Comparison of ENCODE assay signal across 8 mouse cellular contexts in the genomic region with DNA sequence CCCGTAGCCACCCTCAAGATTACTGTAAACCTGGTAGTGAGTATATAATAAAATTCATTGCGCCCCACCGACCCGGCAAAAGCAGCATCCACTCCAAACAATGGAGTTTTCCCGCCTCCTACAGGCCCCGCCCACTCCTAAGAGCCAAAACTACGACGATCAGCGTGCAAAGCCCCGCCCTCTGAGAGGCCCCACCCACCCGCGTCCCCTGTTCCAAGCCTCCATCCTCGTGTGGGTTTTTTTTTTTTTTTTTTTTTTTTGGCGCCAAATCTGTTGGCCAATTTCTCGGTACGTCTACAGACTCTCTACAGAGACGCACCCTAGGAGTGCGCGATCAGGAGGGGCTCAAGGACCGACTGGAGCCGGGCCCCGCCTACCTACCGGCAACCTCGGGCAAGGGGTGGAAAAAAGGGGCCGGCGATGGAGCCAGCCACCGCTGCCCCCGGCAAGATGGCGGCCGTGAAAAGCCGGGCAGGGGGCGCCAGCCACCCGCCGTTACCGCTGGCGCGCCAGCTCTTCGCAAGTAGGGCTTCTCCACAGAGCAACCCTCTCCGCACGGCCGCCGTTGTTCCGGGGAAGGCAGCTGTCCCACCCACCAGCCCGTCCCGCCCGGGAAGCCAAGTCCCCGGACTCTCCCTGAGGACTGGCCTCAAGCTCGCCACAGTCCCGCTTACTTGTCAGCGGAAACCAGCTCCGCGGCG. TPM values are rescaled to one million over a fixed set of nuclear protein-coding genes. Genes with fewer than 3 reads are reported as not detected.
A peak's percentile ranks its signal among the peaks of the same experiment; 100 is the strongest.
DNase-seq lines count a peak whose midpoint lies in the region; ATAC-seq and TF ChIP-seq lines count a peak whose summit lies in the region.

No protein-coding gene starts in this region.

- H3K4me1 ChIP-seq in ES-E14 (ENCODE audit: control insufficient read depth in 2 of 2, insufficient read depth in 2 of 2, low read length in 2 of 2, poor library complexity in 1 of 2) = peaks cover 0 to 2% of the 10 kb centered on the region in 2 experiments; a peak in 1 of 4 replicates
- H3K4me1 ChIP-seq in forebrain, embryonic 12.5 days = peaks cover 21% of the 10 kb centered on the region
- peaks cover 5% of the 10 kb centered on the region; the same call in 1 of the 2 replicates for H3K4me1 ChIP-seq in heart, postnatal 0 days (ENCODE audit: control insufficient read depth, insufficient read depth)
- 0 out of 2 replicates have a peak, but pooled peaks cover 3% of the 10 kb centered on the region for H3K4me1 ChIP-seq in neural tube, embryonic 14.5 days (ENCODE audit: control insufficient read depth, insufficient read depth, low read length)

- H3K27me3 ChIP-seq in forebrain, embryonic 12.5 days = no peaks in the 10 kb centered on the region
- H3K27me3 ChIP-seq in heart, postnatal 0 days (ENCODE audit: control insufficient read depth, insufficient read depth, low read length) = no peaks in the 10 kb centered on the region
- no peaks in the 10 kb centered on the region for H3K27me3 ChIP-seq in neural tube, embryonic 14.5 days (ENCODE audit: control insufficient read depth, insufficient read depth, low read length)

- peak; percentile 94 for DNase-seq in ES-E14 (ENCODE audit: low read depth, low spot score)
- peak; percentile 92 for DNase-seq in c-Kit-positive CD71-positive TER-119-positive erythroid progenitor cells, embryonic 14.5 days (ENCODE audit: low spot score)
- peak; percentile 92 for DNase-seq in heart, postnatal 0 days (ENCODE audit: low spot score)
- peak; percentile 78 to 91 for DNase-seq in kidney, postnatal 36 days
- DNase-seq in lung, adult 18-20 months = peak; percentile 81 to 82
- DNase-seq in testis, postnatal 10 days (ENCODE audit: low spot score) = peak; percentile 93

- peak overlapping the region; percentile 100 for H3K9ac ChIP-seq in ES-E14 (ENCODE audit: insufficient read depth, low read depth, low read length, poor library complexity, severe bottlenecking)
- peak overlapping the region; percentile 87 for H3K9ac ChIP-seq in forebrain, embryonic 12.5 days
- H3K9ac ChIP-seq in heart, postnatal 0 days (replicated peaks; ENCODE audit: low read depth, low read length) = peak overlapping the region; percentile 79
- peak overlapping the region; percentile 72 for H3K9ac ChIP-seq in neural tube, embryonic 14.5 days (replicated peaks; ENCODE audit: low read depth, low read length)

- peak overlapping the region; percentile 93 to 96 for H3K4me3 ChIP-seq in ES-E14 (ENCODE audit: insufficient read depth in 1 of 2, low read depth in 1 of 2, low read length in 2 of 2, poor library complexity in 1 of 2, severe bottlenecking in 1 of 2)
- peak overlapping the region; percentile 98 for H3K4me3 ChIP-seq in forebrain, embryonic 12.5 days (replicated peaks)
- H3K4me3 ChIP-seq in heart, postnatal 0 days (ENCODE audit: low read depth, low read length) = peak overlapping the region; percentile 97
- peak overlapping the region; percentile 83 for H3K4me3 ChIP-seq in neural tube, embryonic 14.5 days (ENCODE audit: low read depth, low read length)

- no peaks in the 10 kb centered on the region for H3K9me3 ChIP-seq in ES-E14 (ENCODE audit: control insufficient read depth, insufficient read depth, low read depth, low read length)
- H3K9me3 ChIP-seq in forebrain, embryonic 12.5 days = no peaks in the 10 kb centered on the region
- no peaks in the 10 kb centered on the region for H3K9me3 ChIP-seq in heart, postnatal 0 days (replicated peaks; ENCODE audit: control insufficient read depth, low read length)
- no peaks in the 10 kb centered on the region for H3K9me3 ChIP-seq in neural tube, embryonic 14.5 days (ENCODE audit: control insufficient read depth, low read length)

- H3K27ac ChIP-seq in ES-E14 (ENCODE audit: insufficient read depth, low read depth, low read length, poor library complexity, severe bottlenecking) = peak overlapping the region; percentile 89
- H3K27ac ChIP-seq in forebrain, embryonic 12.5 days = peak overlapping the region; percentile 95
- peak overlapping the region; percentile 95 for H3K27ac ChIP-seq in heart, postnatal 0 days (ENCODE audit: low read depth)
- peak overlapping the region; percentile 93 for H3K27ac ChIP-seq in neural tube, embryonic 14.5 days (ENCODE audit: low read depth, low read length)

- WGBS in forebrain, embryonic 12.5 days = under 1% methylated on average over 50 of the region's 53 CpGs
- under 1% methylated on average over 39 of the region's 53 CpGs for WGBS in heart, postnatal 0 days
- WGBS in neural tube, embryonic 14.5 days = under 1% methylated on average over 51 of the region's 53 CpGs

- TF ChIP-seq CTCF in heart, postnatal 0 days (IDR thresholded peaks at IDR 0.05; ENCODE audit: low read depth) = no peak

- peak overlapping the region; percentile 72 for H3K4me2 ChIP-seq in forebrain, embryonic 12.5 days
- H3K4me2 ChIP-seq in heart, postnatal 0 days (ENCODE audit: low read depth, low read length) = peak overlapping the region; percentile 93
- peak overlapping the region; percentile 83 for H3K4me2 ChIP-seq in neural tube, embryonic 14.5 days (ENCODE audit: low read depth, low read length)

- no peak for TF ChIP-seq EP300 in heart, postnatal 0 days (IDR thresholded peaks at IDR 0.05; ENCODE audit: low read depth)

- in situ Hi-C loops in ES-E14 (cut with MboI; ENCODE audit: low sequenced_read_pairs in 2 of 2, unreplicated experiment in 2 of 2) = no loop called here

- peak; percentile 86 for ATAC-seq in forebrain, embryonic 12.5 days (ENCODE audit: low FRiP score)
- peak; percentile 83 for ATAC-seq in heart, postnatal 0 days (ENCODE audit: insufficient read depth, low read depth)
- peak; percentile 83 for ATAC-seq in neural tube, embryonic 14.5 days (ENCODE audit: low read depth)

- peaks cover 8% of the 10 kb centered on the region for H3K36me3 ChIP-seq in ES-E14 (ENCODE audit: control insufficient read depth, insufficient read depth, low read length, poor library complexity, severe bottlenecking)
- peaks cover 16% of the 10 kb centered on the region for H3K36me3 ChIP-seq in forebrain, embryonic 12.5 days (replicated peaks)
- H3K36me3 ChIP-seq in heart, postnatal 0 days (replicated peaks; ENCODE audit: control insufficient read depth, insufficient read depth, low read length) = peaks cover 2% of the 10 kb centered on the region
- no peaks in the 10 kb centered on the region for H3K36me3 ChIP-seq in neural tube, embryonic 14.5 days (ENCODE audit: control insufficient read depth, insufficient read depth, low read length)

TF ChIP-seq in ES-E14, 5 proteins besides CTCF, POLR2A, EP300 and RAD21:
- no peak for TF ChIP-seq CHD2 (IDR thresholded peaks at IDR 0.05; ENCODE audit: low read depth, low read length)
- TF ChIP-seq ZNF384 (IDR thresholded peaks at IDR 0.05; ENCODE audit: low read depth, low read length) = peak; percentile 96
- no peak for TF ChIP-seq ZC3H11A (IDR thresholded peaks at IDR 0.05; ENCODE audit: borderline replicate concordance, low read depth, low read length)
- no peak for TF ChIP-seq MAFK (IDR thresholded peaks at IDR 0.05; ENCODE audit: insufficient read depth, low read depth, low read length)
- peak; percentile 39; the same call in 1 of the 2 replicates for TF ChIP-seq HCFC1 (IDR thresholded peaks at IDR 0.05; ENCODE audit: borderline replicate concordance, insufficient read depth, low read length)

RNA-seq across cellular contexts. Expression of a gene that starts 0.9 kb away (rescaled TPM):
- 325 and 342 TPM in 2 replicates for total RNA-seq in ES-E14 (2012; rRNA removed)
- 296 TPM in 2 replicates for polyA plus RNA-seq in forebrain, embryonic 12.5 days (2016; fragmentation: Nextera tagmentation; extraction: Ambion mirVana)
- 28.1 and 29.9 TPM in 2 replicates for total RNA-seq in heart, postnatal 0 days (2014; rRNA removed; ENCODE audit: low replicate concordance)
- 32.1 and 32.2 TPM in 2 replicates for polyA plus RNA-seq in heart, postnatal 0 days (2015; fragmentation: Nextera tagmentation; extraction: Ambion mirVana)
- polyA plus RNA-seq in neural tube, embryonic 14.5 days (2014; fragmentation: Nextera tagmentation; extraction: Ambion mirVana) = 90.6 and 105 TPM in 2 replicates

RNA-seq across cellular contexts. Expression of a gene that starts 24.7 kb away (rescaled TPM):
- total RNA-seq in ES-E14 (2012; rRNA removed) = 197 and 262 TPM in 2 replicates
- polyA plus RNA-seq in forebrain, embryonic 12.5 days (2016; fragmentation: Nextera tagmentation; extraction: Ambion mirVana) = 513 and 521 TPM in 2 replicates
- total RNA-seq in heart, postnatal 0 days (2014; rRNA removed; ENCODE audit: low replicate concordance) = 465 and 479 TPM in 2 replicates
- polyA plus RNA-seq in heart, postnatal 0 days (2015; fragmentation: Nextera tagmentation; extraction: Ambion mirVana) = 533 and 534 TPM in 2 replicates
- 710 and 714 TPM in 2 replicates for polyA plus RNA-seq in neural tube, embryonic 14.5 days (2014; fragmentation: Nextera tagmentation; extraction: Ambion mirVana)

RNA-seq across cellular contexts. Expression of a gene that starts 30.4 kb away (rescaled TPM):
- total RNA-seq in ES-E14 (2012; rRNA removed) = 2.7 and 2.9 TPM in 2 replicates
- polyA plus RNA-seq in forebrain, embryonic 12.5 days (2016; fragmentation: Nextera tagmentation; extraction: Ambion mirVana) = 2.5 and 4.6 TPM in 2 replicates
- 0.08 and 0.57 TPM in 2 replicates for total RNA-seq in heart, postnatal 0 days (2014; rRNA removed; ENCODE audit: low replicate concordance)
- 3.1 and 5.1 TPM in 2 replicates for polyA plus RNA-seq in heart, postnatal 0 days (2015; fragmentation: Nextera tagmentation; extraction: Ambion mirVana)
- 5.7 and 6.0 TPM in 2 replicates for polyA plus RNA-seq in neural tube, embryonic 14.5 days (2014; fragmentation: Nextera tagmentation; extraction: Ambion mirVana)

RNA-seq across cellular contexts. Expression of a gene that starts 58.5 kb away (rescaled TPM):
- total RNA-seq in ES-E14 (2012; rRNA removed) = 444 and 682 TPM in 2 replicates
- polyA plus RNA-seq in forebrain, embryonic 12.5 days (2016; fragmentation: Nextera tagmentation; extraction: Ambion mirVana) = 914 and 930 TPM in 2 replicates
- 317 and 334 TPM in 2 replicates for total RNA-seq in heart, postnatal 0 days (2014; rRNA removed; ENCODE audit: low replicate concordance)
- 1,000 and 1,028 TPM in 2 replicates for polyA plus RNA-seq in heart, postnatal 0 days (2015; fragmentation: Nextera tagmentation; extraction: Ambion mirVana)
- 311 and 387 TPM in 2 replicates for polyA plus RNA-seq in neural tube, embryonic 14.5 days (2014; fragmentation: Nextera tagmentation; extraction: Ambion mirVana)

Comparison
In these comparisons a context has a peak if more than half of its experiments do, and no peak if none do; other contexts are left out.
1. Peak in every context shown above with its lines: DNase-seq, ATAC-seq, H3K4me3 ChIP-seq and H3K27ac ChIP-seq.